ENCODE assay signal across 14 mouse cellular contexts in the genomic region with DNA sequence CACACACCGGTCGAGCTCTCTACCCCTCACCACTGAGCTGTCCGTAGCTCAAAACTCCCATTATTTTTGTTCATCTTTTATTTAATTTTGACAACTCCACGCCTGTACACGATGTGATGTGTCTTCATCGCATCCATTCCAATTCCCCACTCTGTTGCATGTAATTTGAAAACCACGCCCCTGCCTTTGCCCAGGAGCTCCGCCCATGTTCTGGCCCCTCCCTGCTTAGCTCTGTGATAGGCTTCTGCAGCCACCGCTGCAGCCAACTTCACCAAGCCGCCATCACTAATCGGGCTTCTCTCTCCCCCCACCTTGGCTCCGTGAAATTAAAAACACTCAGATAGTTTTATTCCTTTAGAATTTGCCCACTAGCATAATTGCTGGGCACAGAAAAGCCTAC.
"Had no signal": no experiment of that assay in that cellular context is flagged by ENCODE, and none has a peak within 500 bp of the region (broad histone marks: within the 10 kb centered on the region; RNA-seq: fewer than 3 reads in every experiment).

No protein-coding gene starts in this region.

- H3K27me3 ChIP-seq: midbrain, embryonic 12.5 days; neural tube, embryonic 13.5 days; neural tube, embryonic 15.5 days had no signal

- DNase-seq: lung, embryonic 14.5 days; lung, postnatal 10 days; lung, postnatal 4 days; midbrain, embryonic 14.5 days; retina, postnatal 1 day; right cerebral cortex, adult 18-20 months; thymus, adult 18-20 months; thymus, postnatal 14 days; thymus, postnatal 36 days had no signal

- H3K4me1 ChIP-seq: midbrain, embryonic 10.5 days; midbrain, embryonic 12.5 days; neural tube, embryonic 13.5 days; neural tube, embryonic 15.5 days had no signal

- H3K36me3 ChIP-seq: midbrain, embryonic 10.5 days; midbrain, embryonic 12.5 days; neural tube, embryonic 13.5 days; neural tube, embryonic 15.5 days had no signal

- H3K9me3 ChIP-seq: midbrain, embryonic 10.5 days; midbrain, embryonic 12.5 days; neural tube, embryonic 13.5 days; neural tube, embryonic 15.5 days had no signal

- H3K4me3 ChIP-seq: midbrain, embryonic 10.5 days; midbrain, embryonic 12.5 days; myocyte; neural tube, embryonic 13.5 days; neural tube, embryonic 15.5 days had no signal
